9 mouse cellular contexts compared by ENCODE assay signal in the genomic region with DNA sequence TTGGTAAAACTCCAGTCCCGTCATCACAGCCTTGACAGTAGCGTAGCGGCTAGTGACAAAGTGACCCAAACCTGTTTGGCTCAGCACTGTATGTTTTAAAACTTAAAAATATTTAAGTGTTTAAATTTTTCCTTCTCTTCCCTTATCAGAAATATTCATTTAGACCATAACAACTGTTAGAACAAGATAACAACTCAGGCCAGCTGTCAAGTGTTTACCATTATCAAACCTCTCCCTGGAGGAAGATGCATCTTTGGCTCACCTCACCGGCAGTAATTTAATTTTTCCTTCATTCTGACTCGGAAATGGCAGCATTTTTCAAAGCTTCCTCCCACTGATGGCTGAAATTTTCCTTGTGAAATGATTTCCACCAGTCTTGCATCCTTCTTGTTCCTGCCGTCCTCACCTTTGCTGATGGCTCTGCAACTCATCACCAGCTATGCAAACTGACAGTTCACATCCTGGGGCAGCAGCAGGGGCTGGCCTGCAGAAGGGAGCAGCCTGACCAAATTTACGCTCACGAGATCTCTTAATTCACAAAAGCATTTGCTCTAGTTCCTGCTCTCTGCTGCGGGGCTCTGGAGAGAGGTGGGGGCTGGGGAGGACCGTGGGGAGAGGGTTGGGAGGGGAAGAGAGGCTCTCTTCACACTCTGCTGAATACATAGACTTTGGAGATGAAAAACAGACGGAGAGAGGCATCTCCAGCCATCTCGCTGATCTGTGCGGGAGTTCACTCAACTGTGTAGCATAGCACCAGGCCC.
DNase-seq lines count a peak whose midpoint lies in the region; ATAC-seq and TF ChIP-seq lines count a peak whose summit lies in the region.
"Had no signal": no experiment of that assay in that cellular context is flagged by ENCODE, and none has a peak within 500 bp of the region (broad histone marks: within the 10 kb centered on the region; RNA-seq: fewer than 3 reads in every experiment).

No protein-coding gene starts in this region.

- WGBS in limb, embryonic 14.5 days = 36% methylated on average over 13 of the region's 13 CpGs
- 89% methylated on average over 13 of the region's 13 CpGs for WGBS in thymus, adult 2 months

- no peak overlapping the region for H3K27ac ChIP-seq in limb, embryonic 14.5 days (replicated peaks; ENCODE audit: low read depth, low read length)
- no peak overlapping the region for H3K27ac ChIP-seq in thymus, adult 2 months (ENCODE audit: control insufficient read depth, insufficient read depth, low read length)

- no peak overlapping the region for H3K4me3 ChIP-seq in limb, embryonic 14.5 days (replicated peaks; ENCODE audit: low read length)
- H3K4me3 ChIP-seq in thymus, adult 2 months (ENCODE audit: control insufficient read depth, insufficient read depth, low read length) = no peak overlapping the region

- H3K4me1 ChIP-seq in limb, embryonic 14.5 days (ENCODE audit: control insufficient read depth, insufficient read depth, low read length) = peaks cover 40% of the 10 kb centered on the region
- no peaks in the 10 kb centered on the region for H3K4me1 ChIP-seq in thymus, adult 2 months (replicated peaks; ENCODE audit: control insufficient read depth, insufficient read depth, low read length)

- H3K27me3 ChIP-seq in limb, embryonic 14.5 days (ENCODE audit: control insufficient read depth, insufficient read depth, low read length) = no peaks in the 10 kb centered on the region
- H3K27me3 ChIP-seq in thymus, adult 2 months (ENCODE audit: control insufficient read depth, insufficient read depth, low read length) = no peaks in the 10 kb centered on the region

- H3K9ac ChIP-seq in limb, embryonic 14.5 days (ENCODE audit: low read depth, low read length, severe bottlenecking) = peak overlapping the region; percentile 21
- H3K9ac ChIP-seq: forebrain, postnatal 0 days had no signal

- intact Hi-C loops in left cerebral cortex, postnatal 4 days (cut with DNase I) = no loop called here
- intact Hi-C loops in left cerebral cortex, postnatal 25 days (cut with DNase I) = no loop called here
- intact Hi-C loops in left cerebral cortex, postnatal 36 days (cut with DNase I) = no loop called here

- DNase-seq in adrenal gland, postnatal 14 days = peak; percentile 20
- no peak for DNase-seq in adrenal gland, adult 2 months
- peak; percentile 49 for DNase-seq in left cerebral cortex, postnatal 4 days
- no peak for DNase-seq in left cerebral cortex, postnatal 25 days (ENCODE audit: low spot score in 2 of 2)
- no peak for DNase-seq in limb, embryonic 14.5 days (ENCODE audit: low spot score)
- peak; percentile 65 for DNase-seq in retina, embryonic 14.5 days (ENCODE audit: low spot score)
- DNase-seq in left cerebral cortex, postnatal 36 days (ENCODE audit: low spot score in 2 of 2) = no peak
- DNase-seq in thymus, adult 2 months = no peak
- DNase-seq: forebrain, postnatal 0 days had no signal

- ATAC-seq in limb, embryonic 14.5 days (ENCODE audit: low FRiP score, low read depth) = no peak
- ATAC-seq: forebrain, postnatal 0 days had no signal

- H3K36me3 ChIP-seq in limb, embryonic 14.5 days (ENCODE audit: control insufficient read depth, insufficient read depth, low read length) = no peaks in the 10 kb centered on the region
- no peaks in the 10 kb centered on the region for H3K36me3 ChIP-seq in thymus, adult 2 months (ENCODE audit: control insufficient read depth, insufficient read depth, low read length)

- TF ChIP-seq CTCF in thymus, adult 2 months (IDR thresholded peaks at IDR 0.05; ENCODE audit: borderline replicate concordance, control insufficient read depth, extremely low read depth, insufficient read depth, low read length, poor library complexity) = no peak

- TF ChIP-seq POLR2A in limb, embryonic 14.5 days (IDR thresholded peaks at IDR 0.05; ENCODE audit: borderline replicate concordance, extremely low read depth, insufficient read depth, insufficient read length) = no peak
- no peak for TF ChIP-seq POLR2A in thymus, adult 2 months (IDR thresholded peaks at IDR 0.05; ENCODE audit: control insufficient read depth, extremely low read depth, insufficient read depth, low read length, poor library complexity)

- 0 out of 2 replicates have a peak overlapping the region, but pooled peaks have one; percentile 4 for H3K4me2 ChIP-seq in limb, embryonic 14.5 days (replicated peaks; ENCODE audit: low read depth, low read length, severe bottlenecking)

- H3K9me3 ChIP-seq in limb, embryonic 14.5 days (ENCODE audit: control insufficient read depth, low read length) = no peaks in the 10 kb centered on the region

Comparison
In these comparisons a context has a peak if more than half of its experiments do, and no peak if none do; other contexts are left out.
1. DNase-seq: peak in adrenal gland, postnatal 14 days (single experiment), left cerebral cortex, postnatal 4 days (single experiment) and retina, embryonic 14.5 days (single experiment); none in adrenal gland, adult 2 months (single experiment), left cerebral cortex, postnatal 25 days (0 of 2), limb, embryonic 14.5 days (single experiment), left cerebral cortex, postnatal 36 days (0 of 2) and thymus, adult 2 months (single experiment).